Mouse (Mus musculus): ENCODE results near the gene Pde7b. TPM values are rescaled to one million over a fixed set of nuclear protein-coding genes. Genes with fewer than 3 reads are reported as not detected.

The Pde7b gene
- polyA plus RNA-seq, 1 experiment from 2014 or later, result 3.7 TPM

DNA sequence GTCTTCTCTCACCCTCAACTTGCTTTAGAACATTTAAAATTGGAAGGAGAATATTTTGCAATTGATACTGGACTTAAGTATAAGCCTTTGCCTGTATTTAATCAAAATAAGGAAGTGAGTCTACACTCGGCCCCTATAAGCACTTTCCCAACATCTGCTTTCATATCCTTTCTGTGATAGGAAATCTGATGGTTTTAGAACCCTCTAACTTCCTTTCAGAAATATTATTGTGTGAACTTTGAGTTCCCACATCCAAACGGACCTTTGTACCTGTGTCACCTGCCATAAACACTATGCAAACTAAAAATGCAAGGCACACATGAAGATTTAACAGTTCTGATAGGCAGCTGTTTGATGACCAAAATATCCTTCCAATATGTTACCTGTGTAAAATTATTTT is 58.2 kb downstream of the Pde7b start:
- 71% methylated on average over 2 of the region's 2 CpGs for WGBS
- H3K9ac ChIP-seq (replicated peaks), result no peak overlapping the region
- H3K4me2 ChIP-seq (replicated peaks), result no peak overlapping the region
- no peak overlapping the region for H3K27ac ChIP-seq (replicated peaks)
- no peak for ATAC-seq (replicated peaks)
- H3K9me3 ChIP-seq, result no peaks in the 10 kb centered on the region
- no peak overlapping the region for H3K4me3 ChIP-seq
- no peaks in the 10 kb centered on the region for H3K36me3 ChIP-seq
- H3K27me3 ChIP-seq, result no peaks in the 10 kb centered on the region
- no peaks in the 10 kb centered on the region for H3K4me1 ChIP-seq

DNA sequence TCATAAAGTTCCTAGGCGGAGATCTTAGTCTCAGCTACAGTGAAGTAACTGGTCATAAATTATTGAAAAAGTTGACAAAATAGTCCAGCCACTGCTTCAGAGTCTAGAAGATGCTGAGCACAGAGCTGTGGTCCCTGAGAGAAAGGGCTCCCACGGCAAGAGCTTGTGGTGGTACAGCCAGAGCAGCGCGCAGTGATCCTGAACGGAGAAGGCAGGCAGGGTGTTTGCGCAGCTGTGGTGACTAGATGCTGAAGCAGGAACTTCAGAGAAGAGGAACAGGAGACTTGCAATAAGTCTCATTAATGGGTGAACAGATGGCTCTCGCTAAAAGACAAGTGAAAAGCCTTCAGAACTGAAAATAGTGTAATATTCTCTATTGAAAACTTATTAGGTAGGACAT is 61.9 kb downstream of the Pde7b start:
- no peak overlapping the region for H3K27ac ChIP-seq (replicated peaks)
- no peaks in the 10 kb centered on the region for H3K9me3 ChIP-seq

DNA sequence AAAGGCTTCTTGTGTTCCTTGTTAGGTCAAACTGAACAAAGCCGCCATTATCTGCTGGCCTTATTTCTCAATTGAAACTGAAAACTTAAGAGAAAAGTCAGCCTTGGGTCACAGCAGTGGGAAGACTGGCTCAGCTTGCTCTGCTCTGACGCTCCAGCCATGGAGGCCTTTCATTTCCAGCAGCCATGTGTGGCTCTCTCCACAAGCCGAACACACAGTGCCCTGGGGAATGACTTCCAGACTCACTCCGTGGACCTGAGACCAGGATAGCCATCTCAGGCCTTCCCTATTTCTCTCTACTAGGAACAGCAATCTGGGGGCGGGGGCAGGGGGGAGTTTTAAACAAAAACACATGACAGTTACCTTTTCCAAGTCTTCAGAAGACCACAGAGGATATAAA is 63.2 kb downstream of the Pde7b start:
- H3K4me3 ChIP-seq, result no peak overlapping the region
- peaks cover 13% of the 10 kb centered on the region for H3K4me1 ChIP-seq
- no peak overlapping the region for H3K9ac ChIP-seq (replicated peaks)
- H3K27me3 ChIP-seq, result no peaks in the 10 kb centered on the region
- ATAC-seq (replicated peaks), result no peak
- H3K9me3 ChIP-seq, result no peaks in the 10 kb centered on the region
- H3K27ac ChIP-seq (replicated peaks), result no peak overlapping the region
- 88% methylated on average over 5 of the region's 5 CpGs for WGBS
- no peak overlapping the region for H3K4me2 ChIP-seq (replicated peaks)
- no peaks in the 10 kb centered on the region for H3K36me3 ChIP-seq

More for the DNA sequence above, 61.9 kb downstream of the Pde7b start:
- no peaks in the 10 kb centered on the region for H3K36me3 ChIP-seq
- 88% methylated on average over 7 of the region's 7 CpGs for WGBS
- H3K9ac ChIP-seq (replicated peaks), result no peak overlapping the region
- no peaks in the 10 kb centered on the region for H3K27me3 ChIP-seq
- H3K4me1 ChIP-seq, result peaks cover 6% of the 10 kb centered on the region; the same call in 1 of the 2 replicates
- no peak overlapping the region for H3K4me2 ChIP-seq (replicated peaks)
- no peak overlapping the region for H3K4me3 ChIP-seq
- ATAC-seq (replicated peaks), result no peak

DNA sequence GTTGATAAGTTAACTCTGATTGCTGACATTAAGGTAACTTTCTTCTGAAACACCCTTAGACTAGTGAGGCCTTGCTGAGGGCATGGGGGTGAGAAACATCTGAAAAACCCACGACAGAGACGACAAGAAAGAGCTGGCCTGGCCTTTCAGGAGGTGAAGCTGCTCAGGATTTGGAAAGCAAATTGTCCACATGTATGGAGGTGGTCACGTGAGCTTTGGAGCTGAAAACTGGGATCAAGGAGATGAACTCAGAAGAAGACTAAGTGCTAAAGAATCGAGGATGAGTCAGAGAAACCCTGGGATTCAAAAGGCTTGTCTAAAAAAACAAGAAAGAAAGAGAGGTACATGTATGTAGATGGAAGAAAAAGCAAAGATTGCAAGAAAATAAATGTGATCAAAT is 65.2 kb downstream of the Pde7b start:
- Histone ChIP-seq H3K9me3 (no peaks in the 10 kb centered on the region), H3K4me1 (peaks cover 13% of the 10 kb centered on the region), H3K4me2 (replicated peaks) (no peak overlapping the region), H3K9ac (replicated peaks) (no peak overlapping the region), H3K4me3 (no peak overlapping the region), H3K27ac (replicated peaks) (no peak overlapping the region), H3K27me3 (no peaks in the 10 kb centered on the region), H3K36me3 (no peaks in the 10 kb centered on the region)
- 73% methylated on average over 4 of the region's 4 CpGs for WGBS
- ATAC-seq (replicated peaks), result no peak

DNA sequence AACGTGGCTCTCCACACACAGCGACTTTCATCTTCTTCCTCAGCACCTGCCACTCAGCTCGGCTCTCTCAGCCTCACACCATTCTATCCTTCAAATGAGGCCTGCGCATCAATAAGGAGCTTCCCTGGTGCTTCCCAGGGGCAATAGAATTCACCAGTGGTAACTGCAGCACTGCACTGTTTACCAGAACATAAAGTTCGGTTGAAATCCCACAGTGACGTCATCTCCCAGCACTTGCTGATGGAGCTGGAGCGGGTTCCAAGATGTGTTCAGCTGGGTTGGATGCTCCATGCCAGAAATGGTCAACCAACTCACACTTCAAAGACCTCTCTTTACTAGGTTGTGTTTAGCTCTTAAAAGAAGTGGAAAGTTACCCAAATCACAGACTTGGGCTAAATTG is 65.6 kb downstream of the Pde7b start:
- no peaks in the 10 kb centered on the region for H3K36me3 ChIP-seq
- H3K4me1 ChIP-seq, result peaks cover 13% of the 10 kb centered on the region
- H3K4me3 ChIP-seq, result no peak overlapping the region
- H3K9me3 ChIP-seq, result no peaks in the 10 kb centered on the region
- ATAC-seq (replicated peaks), result no peak
- no peaks in the 10 kb centered on the region for H3K27me3 ChIP-seq
- H3K4me2 ChIP-seq (replicated peaks), result no peak overlapping the region
- H3K9ac ChIP-seq (replicated peaks), result no peak overlapping the region
- whole genome bisulfite sequencing, result 78% methylated on average over 7 of the region's 7 CpGs
- no peak overlapping the region for H3K27ac ChIP-seq (replicated peaks)

DNA sequence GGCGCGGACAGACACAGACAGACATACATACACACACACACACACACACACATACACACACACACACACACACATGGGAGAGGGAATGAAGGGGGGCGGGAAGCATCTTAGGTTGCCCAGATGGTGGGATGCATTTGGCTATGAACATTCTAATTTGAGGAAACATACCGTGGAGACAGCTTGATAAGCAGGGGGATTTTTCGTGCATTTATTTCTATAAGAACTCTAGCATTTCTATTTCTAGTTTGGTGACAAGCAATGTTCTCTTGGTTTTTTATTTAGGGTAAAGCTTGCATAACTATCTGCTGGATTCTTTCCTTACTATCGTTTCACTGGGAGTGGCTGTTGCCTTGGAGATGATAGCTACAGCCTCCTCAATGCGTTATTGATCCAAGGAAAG is 66.2 kb downstream of the Pde7b start:
- Histone ChIP-seq H3K36me3 (no peaks in the 10 kb centered on the region), H3K27me3 (no peaks in the 10 kb centered on the region), H3K4me1 (peaks cover 13% of the 10 kb centered on the region), H3K9me3 (no peaks in the 10 kb centered on the region), H3K4me3 (no peak overlapping the region), H3K4me2 (replicated peaks) (no peak overlapping the region), H3K9ac (replicated peaks) (no peak overlapping the region), H3K27ac (replicated peaks) (no peak overlapping the region)
- 73% methylated on average over 7 of the region's 7 CpGs for WGBS
- ATAC-seq (replicated peaks), result no peak; the same call in 1 of the 2 replicates

DNA sequence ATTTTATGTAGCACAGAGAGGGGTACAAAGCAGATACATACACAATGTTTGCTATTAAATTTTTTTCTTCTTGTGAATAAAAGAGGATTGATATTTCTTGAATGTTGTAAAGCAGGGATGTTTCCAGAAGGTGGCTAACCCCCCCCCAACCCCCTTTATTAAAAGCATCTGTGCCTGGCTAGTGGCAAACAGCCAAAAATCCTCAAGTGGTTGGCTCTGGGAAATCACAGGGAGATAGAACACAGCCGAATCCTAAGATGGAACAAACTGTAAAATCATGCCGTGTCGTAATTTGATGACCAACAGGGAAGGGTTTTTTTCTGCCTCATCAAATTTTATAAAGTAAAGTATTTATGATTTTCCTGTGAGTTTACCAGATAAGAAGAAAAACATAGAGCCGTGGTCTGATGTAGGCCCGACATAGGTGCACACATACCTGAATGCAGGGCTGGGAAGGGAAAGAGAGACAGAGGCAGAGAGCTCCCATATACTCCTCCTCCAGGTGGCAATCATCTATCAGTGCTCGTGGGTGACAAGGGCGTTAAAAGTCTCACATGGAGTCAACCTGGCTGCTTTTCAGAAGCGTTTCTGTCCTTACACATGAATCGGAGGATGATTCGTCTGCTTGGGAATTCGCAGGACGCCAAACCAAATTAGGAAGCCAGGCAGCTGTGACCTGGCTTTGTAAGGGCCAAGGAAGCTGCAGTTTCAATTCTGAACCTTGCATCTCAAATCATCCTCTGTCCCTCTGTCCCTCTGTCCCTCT is 67.4 kb downstream of the Pde7b start:
- Histone ChIP-seq H3K4me2 (replicated peaks) (no peak overlapping the region), H3K4me1 (peaks cover 13% of the 10 kb centered on the region), H3K9me3 (no peaks in the 10 kb centered on the region), H3K9ac (replicated peaks) (no peak overlapping the region), H3K36me3 (no peaks in the 10 kb centered on the region), H3K27me3 (no peaks in the 10 kb centered on the region), H3K4me3 (no peak overlapping the region), H3K27ac (replicated peaks) (no peak overlapping the region)
- ATAC-seq (replicated peaks), result no peak
- 74% methylated on average over 12 of the region's 12 CpGs for WGBS

DNA sequence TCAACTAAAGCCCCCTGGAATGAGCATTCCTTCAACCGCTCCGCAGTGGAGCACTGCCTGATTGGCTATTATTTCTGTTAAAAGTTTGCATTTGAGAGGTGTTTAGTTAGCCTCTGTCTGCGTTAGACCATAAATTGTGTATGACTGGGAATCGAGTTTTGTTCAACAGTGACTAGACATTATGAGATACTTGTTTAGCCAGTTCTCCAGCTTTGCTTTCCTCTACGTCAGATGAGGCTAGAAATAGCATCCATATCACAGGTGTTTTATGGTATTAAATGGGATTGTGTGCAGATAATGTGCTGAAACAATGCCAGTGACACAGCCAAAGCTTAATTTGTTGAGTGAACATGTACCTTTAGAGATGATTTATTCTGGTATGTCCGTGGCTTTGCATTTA is 70.3 kb downstream of the Pde7b start:
- ATAC-seq (replicated peaks), result no peak
- Histone ChIP-seq H3K27ac (replicated peaks) (no peak overlapping the region), H3K27me3 (no peaks in the 10 kb centered on the region), H3K4me1 (peaks cover 13% of the 10 kb centered on the region), H3K9me3 (no peaks in the 10 kb centered on the region), H3K9ac (replicated peaks) (no peak overlapping the region), H3K4me3 (no peak overlapping the region), H3K36me3 (no peaks in the 10 kb centered on the region), H3K4me2 (replicated peaks) (no peak overlapping the region)
- WGBS, result 88% methylated on average over 6 of the region's 6 CpGs

DNA sequence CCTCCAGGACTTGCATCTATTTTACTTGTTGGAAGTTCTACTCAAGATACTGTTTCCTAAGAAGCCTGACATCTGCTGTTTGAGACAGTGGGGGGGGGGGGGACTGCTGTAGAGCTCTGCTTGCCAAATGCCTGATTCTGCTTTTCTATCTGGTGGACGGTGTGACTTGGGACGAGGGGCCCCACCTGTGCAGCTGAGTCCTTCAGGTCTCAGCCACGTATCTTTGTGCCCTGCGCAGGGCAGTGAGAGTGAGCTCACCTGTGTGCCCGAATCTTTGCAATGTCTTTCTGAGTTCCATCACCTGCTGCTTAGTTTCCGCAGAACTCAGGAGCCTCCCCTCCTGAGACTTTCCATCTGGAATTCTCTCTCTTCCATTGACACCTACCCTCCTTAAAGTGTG is 70.7 kb downstream of the Pde7b start:
- no peak overlapping the region for H3K9ac ChIP-seq (replicated peaks)
- peaks cover 11% of the 10 kb centered on the region for H3K4me1 ChIP-seq
- H3K9me3 ChIP-seq, result no peaks in the 10 kb centered on the region
- no peaks in the 10 kb centered on the region for H3K36me3 ChIP-seq
- no peak overlapping the region for H3K4me3 ChIP-seq
- ATAC-seq (replicated peaks), result no peak
- H3K27ac ChIP-seq (replicated peaks), result no peak overlapping the region
- WGBS, result 90% methylated on average over 6 of the region's 6 CpGs
- H3K4me2 ChIP-seq (replicated peaks), result no peak overlapping the region
- H3K27me3 ChIP-seq, result no peaks in the 10 kb centered on the region

DNA sequence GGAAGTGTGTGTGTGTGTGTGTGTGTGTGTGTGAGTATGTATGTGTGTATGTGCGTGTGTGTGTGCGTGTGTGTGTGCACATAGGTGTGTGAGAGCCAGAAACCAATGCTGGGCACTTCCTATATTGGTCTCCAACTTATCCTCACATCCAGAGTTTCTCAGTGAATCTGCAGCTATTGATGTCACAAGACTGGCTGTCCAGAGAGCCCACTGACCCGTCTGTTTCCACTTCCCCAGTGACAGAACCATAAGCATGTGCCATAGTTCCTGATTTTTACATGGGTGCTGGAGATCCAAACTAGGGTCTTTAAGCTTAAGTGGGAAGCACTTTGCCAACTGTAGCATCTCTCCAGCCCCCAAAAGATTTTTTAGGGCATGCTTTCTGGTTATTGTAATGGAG is 71.6 kb downstream of the Pde7b start:
- Histone ChIP-seq H3K27me3 (no peaks in the 10 kb centered on the region), H3K27ac (replicated peaks) (no peak overlapping the region), H3K9ac (replicated peaks) (no peak overlapping the region), H3K4me2 (replicated peaks) (no peak overlapping the region), H3K9me3 (no peaks in the 10 kb centered on the region), H3K4me1 (peaks cover 7% of the 10 kb centered on the region; the same call in 1 of the 2 replicates), H3K36me3 (no peaks in the 10 kb centered on the region), H3K4me3 (no peak overlapping the region)
- no peak for ATAC-seq (replicated peaks)
- 92% methylated on average over 3 of the region's 3 CpGs for WGBS

DNA sequence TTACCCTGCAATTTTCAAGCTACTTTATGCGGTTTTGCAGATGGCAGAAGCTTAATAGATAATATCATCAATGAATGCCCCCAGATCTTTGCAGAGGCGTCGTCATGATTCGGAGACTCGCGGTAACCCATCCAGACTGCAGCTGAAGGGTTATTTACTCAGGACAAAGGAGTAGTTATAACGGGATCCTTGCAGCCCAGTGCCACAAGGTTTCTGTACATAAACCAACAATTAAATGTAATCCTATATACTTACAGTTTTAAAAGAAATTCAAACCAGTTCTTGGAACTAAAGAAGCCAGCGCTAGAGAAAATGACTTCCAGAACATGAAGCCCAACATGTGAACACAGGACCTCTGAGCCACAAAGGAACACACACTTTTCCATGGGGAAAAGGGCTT is 88.5 kb downstream of the Pde7b start:
- Histone ChIP-seq H3K4me1 (peaks cover 4% of the 10 kb centered on the region), H3K4me3 (no peak overlapping the region), H3K9me3 (no peaks in the 10 kb centered on the region), H3K36me3 (no peaks in the 10 kb centered on the region), H3K27me3 (no peaks in the 10 kb centered on the region), H3K4me2 (replicated peaks) (no peak overlapping the region), H3K27ac (replicated peaks) (no peak overlapping the region), H3K9ac (replicated peaks) (no peak overlapping the region)
- ATAC-seq (replicated peaks), result no peak
- 64% methylated on average over 8 of the region's 8 CpGs for WGBS

DNA sequence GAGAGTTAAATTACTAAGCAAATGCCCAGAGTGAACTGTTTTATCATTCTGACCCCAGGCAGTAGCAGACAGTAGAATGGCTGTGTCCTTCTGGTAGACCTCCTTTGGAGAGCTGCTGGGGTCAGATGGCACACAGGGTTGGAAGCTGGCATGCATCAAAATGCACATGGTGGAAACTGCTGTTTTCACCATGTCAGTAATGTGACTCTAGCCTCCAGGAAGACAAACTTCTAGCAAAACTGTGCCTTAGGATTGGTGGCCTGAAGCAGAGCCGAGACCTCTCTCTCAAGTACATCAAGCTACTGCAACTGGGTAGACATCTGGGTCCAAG is 91.8 kb downstream of the Pde7b start:
- H3K4me1 ChIP-seq, result peaks cover 7% of the 10 kb centered on the region
- H3K27ac ChIP-seq (replicated peaks), result no peak overlapping the region
- H3K27me3 ChIP-seq, result no peaks in the 10 kb centered on the region
- no peak overlapping the region for H3K9ac ChIP-seq (replicated peaks)
- no peak overlapping the region for H3K4me2 ChIP-seq (replicated peaks)
- H3K4me3 ChIP-seq, result no peak overlapping the region
- H3K36me3 ChIP-seq, result no peaks in the 10 kb centered on the region
- no peaks in the 10 kb centered on the region for H3K9me3 ChIP-seq
- WGBS, result 90% methylated on average over 1 of the region's 1 CpGs
- no peak for ATAC-seq (replicated peaks)
